Mouse (Mus musculus): ENCODE results near the gene Apol9a. TPM values are rescaled to one million over a fixed set of nuclear protein-coding genes. Genes with fewer than 3 reads are reported as not detected.
A peak's percentile ranks its signal among the peaks of the same experiment; 100 is the strongest.

Gene Apol9a
- polyA plus RNA-seq, 1 experiment from 2014 or later = 0.28 TPM

- no peaks in the 10 kb centered on the region for H3K27me3 ChIP-seq (replicated peaks)
- H3K9me3 ChIP-seq (replicated peaks) = no peaks in the 10 kb centered on the region
- no peaks in the 10 kb centered on the region for H3K36me3 ChIP-seq
- peak overlapping the region; percentile 51 for H3K9ac ChIP-seq (replicated peaks)
- 18% methylated on average over 6 of the region's 6 CpGs for WGBS
- peaks cover 45% of the 10 kb centered on the region for H3K4me1 ChIP-seq
- 0 out of 2 replicates have a peak, but pooled peaks have one; percentile 16 for ATAC-seq (ENCODE audit: low FRiP score)
- H3K27ac ChIP-seq (replicated peaks) = peak overlapping the region; percentile 74
- peak overlapping the region; percentile 33 for H3K4me3 ChIP-seq (replicated peaks)
- peak overlapping the region; percentile 61 for H3K4me2 ChIP-seq
Measured at GRCm38 (mm10) chr15:77359084-77359483, 51.9 kb downstream of the Apol9a start.

GRCm38 (mm10) chr15:77358320-77359040 lies 52.5 kb downstream of the Apol9a start:
- H3K9me3 ChIP-seq (replicated peaks) = no peaks in the 10 kb centered on the region
- H3K4me1 ChIP-seq = peaks cover 48% of the 10 kb centered on the region
- H3K27ac ChIP-seq (replicated peaks) = peak overlapping the region; percentile 78
- peak; percentile 84 for ATAC-seq (ENCODE audit: low FRiP score)
- peak overlapping the region; percentile 33 for H3K4me3 ChIP-seq (replicated peaks)
- H3K9ac ChIP-seq (replicated peaks) = peak overlapping the region; percentile 51
- no peaks in the 10 kb centered on the region for H3K36me3 ChIP-seq
- peak overlapping the region; percentile 61 for H3K4me2 ChIP-seq
- no peaks in the 10 kb centered on the region for H3K27me3 ChIP-seq (replicated peaks)
- WGBS = 2% methylated on average over 26 of the region's 29 CpGs

- no peaks in the 10 kb centered on the region for H3K9me3 ChIP-seq (replicated peaks)
- H3K27ac ChIP-seq (replicated peaks) = peak overlapping the region; percentile 1; the same call in 1 of the 2 replicates
- 8% methylated on average over 11 of the region's 11 CpGs for WGBS
- no peak overlapping the region for H3K4me3 ChIP-seq (replicated peaks)
- H3K4me2 ChIP-seq = peak overlapping the region; percentile 35
- peaks cover 45% of the 10 kb centered on the region for H3K4me1 ChIP-seq
- peak; percentile 37; the same call in 1 of the 2 replicates for ATAC-seq (ENCODE audit: low FRiP score)
- H3K36me3 ChIP-seq = no peaks in the 10 kb centered on the region
- no peaks in the 10 kb centered on the region for H3K27me3 ChIP-seq (replicated peaks)
- 0 out of 2 replicates have a peak overlapping the region, but pooled peaks have one; percentile 14 for H3K9ac ChIP-seq (replicated peaks)
Measured at GRCm38 (mm10) chr15:77356248-77356810, 54.6 kb downstream of the Apol9a start.

- 0 out of 2 replicates have a peak overlapping the region, but pooled peaks have one; percentile 42 for H3K27ac ChIP-seq (replicated peaks)
- no peaks in the 10 kb centered on the region for H3K36me3 ChIP-seq
- no peaks in the 10 kb centered on the region for H3K9me3 ChIP-seq (replicated peaks)
- 66% methylated on average over 6 of the region's 6 CpGs for WGBS
- ATAC-seq (ENCODE audit: low FRiP score) = no peak
- no peak overlapping the region for H3K9ac ChIP-seq (replicated peaks)
- H3K4me3 ChIP-seq (replicated peaks) = no peak overlapping the region
- peaks cover 45% of the 10 kb centered on the region for H3K4me1 ChIP-seq
- H3K4me2 ChIP-seq = no peak overlapping the region
- H3K27me3 ChIP-seq (replicated peaks) = no peaks in the 10 kb centered on the region
Measured at GRCm38 (mm10) chr15:77354848-77355551, 55.9 kb downstream of the Apol9a start.

GRCm38 (mm10) chr15:77354496-77354847 lies 56.5 kb downstream of the Apol9a start:
- Histone ChIP-seq H3K4me3 (replicated peaks) (no peak overlapping the region), H3K4me2 (no peak overlapping the region), H3K27ac (replicated peaks) (0 out of 2 replicates have a peak overlapping the region, but pooled peaks have one; percentile 11), H3K4me1 (peaks cover 42% of the 10 kb centered on the region), H3K36me3 (no peaks in the 10 kb centered on the region), H3K9ac (replicated peaks) (no peak overlapping the region), H3K27me3 (replicated peaks) (no peaks in the 10 kb centered on the region), H3K9me3 (replicated peaks) (no peaks in the 10 kb centered on the region)
- WGBS = 46% methylated on average over 4 of the region's 4 CpGs
- ATAC-seq (ENCODE audit: low FRiP score) = no peak

Other genes with a start within 250 kb of the Apol9a start
- 103 and 120 TPM in 2 replicates for gene Rbfox2, start 104.1 kb downstream of the Apol9a start, polyA plus RNA-seq (2015; fragmentation: Nextera tagmentation; extraction: Ambion mirVana)
- gene Apol7a, start 12.0 kb downstream of the Apol9a start, polyA plus RNA-seq (2015; fragmentation: Nextera tagmentation; extraction: Ambion mirVana) = 0.19 TPM in 1 of 2 replicates, not detected in the other
- not detected in 2 replicates for gene Apol7b, start 36.4 kb upstream of the Apol9a start, polyA plus RNA-seq (2015; fragmentation: Nextera tagmentation; extraction: Ambion mirVana)
- gene Apol10a, start 65.9 kb upstream of the Apol9a start, polyA plus RNA-seq (2015; fragmentation: Nextera tagmentation; extraction: Ambion mirVana) = not detected in 2 replicates
- gene Apol11a, start 97.1 kb upstream of the Apol9a start, polyA plus RNA-seq (2015; fragmentation: Nextera tagmentation; extraction: Ambion mirVana) = not detected in 2 replicates
- gene Apol7c, start 122.2 kb upstream of the Apol9a start, polyA plus RNA-seq (2015; fragmentation: Nextera tagmentation; extraction: Ambion mirVana) = 0.40 TPM in 1 of 2 replicates, not detected in the other
- gene 1700025B11Rik, start 150.8 kb upstream of the Apol9a start, polyA plus RNA-seq (2015; fragmentation: Nextera tagmentation; extraction: Ambion mirVana) = not detected in 2 replicates
- 0.19 TPM in 1 of 2 replicates, not detected in the other for gene Apol10b, start 185.0 kb upstream of the Apol9a start, polyA plus RNA-seq (2015; fragmentation: Nextera tagmentation; extraction: Ambion mirVana)
- not detected in 2 replicates for gene Gm36245, start 188.1 kb upstream of the Apol9a start, polyA plus RNA-seq (2015; fragmentation: Nextera tagmentation; extraction: Ambion mirVana)
- 0.10 TPM in 1 of 2 replicates, not detected in the other for gene Apol11b, start 232.2 kb upstream of the Apol9a start, polyA plus RNA-seq (2015; fragmentation: Nextera tagmentation; extraction: Ambion mirVana)